Mouse (Mus musculus) heart, postnatal 0 days (tissue): ENCODE data around the gene Taf1b. TPM values are rescaled to one million over a fixed set of nuclear protein-coding genes. Genes with fewer than 3 reads are reported as not detected.
A peak's percentile ranks its signal among the peaks of the same experiment; 100 is the strongest.

Experiments used
- ATAC-seq: fragments of 200-750 bp; cut with Nextera tagmentation; 2 replicates; pipeline ENCODE4 v1.8.0; 2017; ENCODE audit warnings: low read depth, moderate number of reproducible peaks, moderate library complexity; ENCODE audit not compliant: insufficient read depth
- DNase-seq: peaks from one replicate; pipeline ENCODE4 v3.0.0-alpha.2; 2016; ENCODE audit warnings: low spot score
- H3K27ac ChIP-seq: fragments of 300-500 bp; sonication (generic); 2 replicates; pipeline ENCODE4 v1.5.1; 2014; ENCODE audit warnings: low read depth, mild to moderate bottlenecking
- H3K27me3 ChIP-seq: fragments of 300-500 bp; sonication (generic); 2 replicates; pipeline ENCODE4 v1.6.1; 2014; ENCODE audit warnings: low read length, mixed read lengths; ENCODE audit not compliant: control insufficient read depth, insufficient read depth
- H3K36me3 ChIP-seq: fragments of 300-500 bp; sonication (generic); replicated peaks from 2 replicates; pipeline ENCODE4 v1.6.1; 2014; ENCODE audit warnings: low read length, mixed read lengths; ENCODE audit not compliant: control insufficient read depth, insufficient read depth
- H3K4me1 ChIP-seq: fragments of 300-500 bp; sonication (generic); 2 replicates; pipeline ENCODE4 v1.6.1; 2014; ENCODE audit warnings: antibody characterized with exemption; ENCODE audit not compliant: control insufficient read depth, insufficient read depth
- H3K4me2 ChIP-seq: fragments of 300-500 bp; sonication (generic); 2 replicates; pipeline ENCODE4 v1.6.1; 2014; ENCODE audit warnings: low read depth, mild to moderate bottlenecking, low read length, moderate library complexity
- H3K4me3 ChIP-seq: fragments of 300-500 bp; sonication (generic); 2 replicates; pipeline ENCODE4 v1.5.1; 2014; ENCODE audit warnings: low read depth, low read length
- H3K9ac ChIP-seq: fragments of 300-500 bp; sonication (generic); replicated peaks from 2 replicates; pipeline ENCODE4 v1.6.1; 2014; ENCODE audit warnings: low read depth, low read length, mixed read lengths
- H3K9me3 ChIP-seq: fragments of 300-500 bp; sonication (generic); replicated peaks from 2 replicates; pipeline ENCODE4 v1.6.1; 2016; ENCODE audit warnings: low read length; ENCODE audit not compliant: control insufficient read depth
- CTCF ChIP-seq: IDR thresholded peaks from 2 replicates; pipeline ENCODE4 v1.5.1; 2016; ENCODE audit warnings: antibody characterized with exemption, control low read depth, low read depth
- EP300 ChIP-seq: IDR thresholded peaks from 2 replicates; pipeline ENCODE4 v1.6.1; 2016; ENCODE audit warnings: antibody characterized with exemption, low read depth
- WGBS: fragments of 180-500 bp; shearing (Covaris S2); extraction: QIAGEN DNeasy Blood & Tissue Kit; methylation state at CpG from one replicate; pipeline ENCODE4 v1.1.7; 2014; 5-methylcytosine and 5-hydroxymethylcytosine counted together
- polyA plus RNA-seq: library from polyadenylated mRNA; unstranded; fragments of >200 nt; fragmentation: Nextera tagmentation; extraction: Ambion mirVana; gene quantifications from 2 replicates; pipeline ENCODE4 v1.2.1, GENCODE M21; 2015
- total RNA-seq: library from RNA; depleted of rRNA; stranded (reverse); fragments of >200 nt; gene quantifications from 2 replicates; pipeline ENCODE4 v1.2.3, GENCODE M21; 2014; ENCODE audit warnings: low replicate concordance

Gene Taf1b
- total and polyA plus RNA-seq, 2 experiments from 2014 or later, result 5.6 to 15.8 TPM

- Histone ChIP-seq H3K9me3 (no peaks in the 10 kb centered on the region), H3K27ac (no peak overlapping the region), H3K4me1 (no peaks in the 10 kb centered on the region), H3K27me3 (no peaks in the 10 kb centered on the region), H3K4me3 (no peak overlapping the region), H3K36me3 (peaks cover 8% of the 10 kb centered on the region; the same call in 1 of the 2 replicates), H3K4me2 (no peak overlapping the region), H3K9ac (no peak overlapping the region)
- WGBS, result 87% methylated on average over 16 of the region's 16 CpGs
- DNase-seq (no peak), ATAC-seq (no peak)
- TF ChIP-seq CTCF (no peak), EP300 (no peak)
Observed at GRCm38 (mm10) chr12:24541426-24542154, 43.4 kb downstream of the Taf1b start.

- Histone ChIP-seq H3K27me3 (no peaks in the 10 kb centered on the region), H3K4me3 (no peak overlapping the region), H3K4me2 (no peak overlapping the region), H3K36me3 (peaks cover 39% of the 10 kb centered on the region), H3K9me3 (no peaks in the 10 kb centered on the region), H3K27ac (no peak overlapping the region), H3K4me1 (peaks cover 6% of the 10 kb centered on the region; the same call in 1 of the 2 replicates), H3K9ac (no peak overlapping the region)
- 85% methylated on average over 8 of the region's 8 CpGs for WGBS
- DNase-seq (no peak), ATAC-seq (no peak)
- no peak for TF ChIP-seq CTCF
- no peak for TF ChIP-seq EP300
Observed at GRCm38 (mm10) chr12:24547686-24548085, 49.5 kb downstream of the Taf1b start.

GRCm38 (mm10) chr12:24548885-24549284, 50.7 kb downstream of the Taf1b start:
- TF ChIP-seq CTCF, result no peak
- no peak for TF ChIP-seq EP300
- Histone ChIP-seq H3K27ac (no peak overlapping the region), H3K9me3 (no peaks in the 10 kb centered on the region), H3K4me3 (no peak overlapping the region), H3K4me1 (peaks cover 6% of the 10 kb centered on the region; the same call in 1 of the 2 replicates), H3K27me3 (no peaks in the 10 kb centered on the region), H3K36me3 (peaks cover 39% of the 10 kb centered on the region), H3K4me2 (no peak overlapping the region), H3K9ac (no peak overlapping the region)
- no peak for DNase-seq
- 54% methylated on average over 6 of the region's 6 CpGs for WGBS
- peak; percentile 51; the same call in 1 of the 2 replicates for ATAC-seq

GRCm38 (mm10) chr12:24552531-24552930, 54.4 kb downstream of the Taf1b start:
- peaks cover 37% of the 10 kb centered on the region for H3K36me3 ChIP-seq
- H3K4me3 ChIP-seq, result no peak overlapping the region
- no peak for TF ChIP-seq EP300
- TF ChIP-seq CTCF, result no peak
- H3K4me2 ChIP-seq, result no peak overlapping the region
- ATAC-seq, result peak; percentile 55; the same call in 1 of the 2 replicates
- no peak overlapping the region; the same call in 1 of the 2 replicates for H3K27ac ChIP-seq
- WGBS, result 23% methylated on average over 2 of the region's 2 CpGs
- no peaks in the 10 kb centered on the region for H3K9me3 ChIP-seq
- H3K4me1 ChIP-seq, result peaks cover 6% of the 10 kb centered on the region; the same call in 1 of the 2 replicates
- H3K27me3 ChIP-seq, result no peaks in the 10 kb centered on the region
- DNase-seq, result peak; percentile 24
- no peak overlapping the region for H3K9ac ChIP-seq

GRCm38 (mm10) chr12:24555976-24556375, 57.8 kb downstream of the Taf1b start:
- DNase-seq, result no peak

More at GRCm38 (mm10) chr12:24555976-24556375, 57.8 kb downstream of the Taf1b start:
- no peak overlapping the region for H3K4me3 ChIP-seq
- ATAC-seq, result no peak
- peaks cover 26% of the 10 kb centered on the region for H3K36me3 ChIP-seq
- H3K4me1 ChIP-seq, result no peaks in the 10 kb centered on the region
- no peak overlapping the region for H3K4me2 ChIP-seq
- no peak overlapping the region for H3K27ac ChIP-seq
- TF ChIP-seq CTCF, result no peak
- TF ChIP-seq EP300, result no peak
- H3K9ac ChIP-seq, result no peak overlapping the region
- 68% methylated on average over 8 of the region's 8 CpGs for WGBS
- H3K27me3 ChIP-seq, result no peaks in the 10 kb centered on the region
- no peaks in the 10 kb centered on the region for H3K9me3 ChIP-seq
